Mouse (Mus musculus): ENCODE data around the gene Prex1. TPM values are rescaled to one million over a fixed set of nuclear protein-coding genes. Genes with fewer than 3 reads are reported as not detected.
"Not testable (repeated sequence)": the region's sequence is repeated elsewhere in the genome, so short reads cannot be mapped to it uniquely, and the experiment has no call there.

Prex1 gene
- polyA plus RNA-seq, 1 experiment from 2014 or later, result 9.6 TPM

- Histone ChIP-seq H3K9ac (no peak overlapping the region), H3K27ac (no peak overlapping the region), H3K4me3 (replicated peaks) (0 out of 2 replicates have a peak overlapping the region, but pooled peaks have one; percentile 9), H3K4me2 (replicated peaks) (peak overlapping the region; percentile 41), H3K27me3 (replicated peaks) (no peaks in the 10 kb centered on the region), H3K4me1 (replicated peaks) (no peaks in the 10 kb centered on the region), H3K36me3 (no peaks in the 10 kb centered on the region), H3K9me3 (no peaks in the 10 kb centered on the region)
- no peak for ATAC-seq
- 30% methylated on average over 15 of the region's 15 CpGs for WGBS
These were observed 21.9 kb upstream of the Prex1 start for GRCm38 (mm10) chr2:166735469-166736001.

GRCm38 (mm10) chr2:166732860-166733259, 19.2 kb upstream of the Prex1 start:
- 92% methylated on average over 2 of the region's 2 CpGs for WGBS
- ATAC-seq, result no peak

GRCm38 (mm10) chr2:166732146-166732545, 18.5 kb upstream of the Prex1 start:
- Histone ChIP-seq H3K4me2 (replicated peaks) (no peak overlapping the region), H3K27me3 (replicated peaks) (no peaks in the 10 kb centered on the region), H3K4me1 (replicated peaks) (0 out of 2 replicates have a peak, but pooled peaks cover 11% of the 10 kb centered on the region), H3K4me3 (replicated peaks) (no peak overlapping the region), H3K9me3 (no peaks in the 10 kb centered on the region), H3K36me3 (no peaks in the 10 kb centered on the region), H3K27ac (no peak overlapping the region), H3K9ac (no peak overlapping the region)
- ATAC-seq, result no peak
- WGBS, result 89% methylated on average over 4 of the region's 4 CpGs

More at GRCm38 (mm10) chr2:166732860-166733259, 19.2 kb upstream of the Prex1 start:
- no peak overlapping the region for H3K27ac ChIP-seq
- H3K27me3 ChIP-seq (replicated peaks), result no peaks in the 10 kb centered on the region
- 0 out of 2 replicates have a peak, but pooled peaks cover 11% of the 10 kb centered on the region for H3K4me1 ChIP-seq (replicated peaks)
- H3K9ac ChIP-seq, result no peak overlapping the region
- no peak overlapping the region for H3K4me3 ChIP-seq (replicated peaks)
- no peaks in the 10 kb centered on the region for H3K9me3 ChIP-seq
- H3K4me2 ChIP-seq (replicated peaks), result no peak overlapping the region
- H3K36me3 ChIP-seq, result no peaks in the 10 kb centered on the region

- WGBS, result 93% methylated on average over 1 of the region's 1 CpGs
These were observed 17.7 kb upstream of the Prex1 start for GRCm38 (mm10) chr2:166731102-166731883.

GRCm38 (mm10) chr2:166730567-166730915, 16.9 kb upstream of the Prex1 start:
- Histone ChIP-seq H3K36me3 (no peaks in the 10 kb centered on the region), H3K4me3 (replicated peaks) (no peak overlapping the region), H3K4me2 (replicated peaks) (no peak overlapping the region), H3K27me3 (replicated peaks) (no peaks in the 10 kb centered on the region), H3K4me1 (replicated peaks) (0 out of 2 replicates have a peak, but pooled peaks cover 11% of the 10 kb centered on the region), H3K9me3 (no peaks in the 10 kb centered on the region), H3K9ac (no peak overlapping the region), H3K27ac (peak overlapping the region; percentile 52; the same call in 1 of the 2 replicates)
- WGBS, result 64% methylated on average over 6 of the region's 6 CpGs
- no peak for ATAC-seq

More at GRCm38 (mm10) chr2:166731102-166731883, 17.7 kb upstream of the Prex1 start:
- not testable (repeated sequence) for H3K36me3 ChIP-seq; ATAC-seq; H3K4me3 ChIP-seq (replicated peaks); H3K9me3 ChIP-seq; H3K9ac ChIP-seq; H3K4me2 ChIP-seq (replicated peaks); H3K27ac ChIP-seq; H3K27me3 ChIP-seq (replicated peaks)
- 0 out of 2 replicates have a peak, but pooled peaks cover 11% of the 10 kb centered on the region for H3K4me1 ChIP-seq (replicated peaks)

GRCm38 (mm10) chr2:166729656-166730566, 16.3 kb upstream of the Prex1 start:
- Histone ChIP-seq H3K27me3 (replicated peaks) (no peaks in the 10 kb centered on the region), H3K4me2 (replicated peaks) (0 out of 2 replicates have a peak overlapping the region, but pooled peaks have one; percentile 5), H3K9ac (no peak overlapping the region), H3K4me1 (replicated peaks) (0 out of 2 replicates have a peak, but pooled peaks cover 11% of the 10 kb centered on the region), H3K4me3 (replicated peaks) (no peak overlapping the region), H3K36me3 (no peaks in the 10 kb centered on the region), H3K27ac (peak overlapping the region; percentile 52), H3K9me3 (no peaks in the 10 kb centered on the region)
- 27% methylated on average over 19 of the region's 19 CpGs for WGBS
- peak; percentile 40; the same call in 1 of the 2 replicates for ATAC-seq

GRCm38 (mm10) chr2:166729045-166729444, 15.4 kb upstream of the Prex1 start:
- H3K9me3 ChIP-seq, result no peaks in the 10 kb centered on the region
- ATAC-seq, result no peak
- 50% methylated on average over 3 of the region's 3 CpGs for WGBS
- no peak overlapping the region for H3K9ac ChIP-seq
- no peaks in the 10 kb centered on the region for H3K36me3 ChIP-seq
- H3K27me3 ChIP-seq (replicated peaks), result no peaks in the 10 kb centered on the region
- H3K4me3 ChIP-seq (replicated peaks), result no peak overlapping the region
- H3K4me2 ChIP-seq (replicated peaks), result no peak overlapping the region
- no peak overlapping the region for H3K27ac ChIP-seq
- 0 out of 2 replicates have a peak, but pooled peaks cover 11% of the 10 kb centered on the region for H3K4me1 ChIP-seq (replicated peaks)

GRCm38 (mm10) chr2:166728261-166728680, 14.6 kb upstream of the Prex1 start:
- Histone ChIP-seq H3K9ac (no peak overlapping the region), H3K4me2 (replicated peaks) (no peak overlapping the region; the same call in 1 of the 2 replicates), H3K27ac (no peak overlapping the region), H3K36me3 (no peaks in the 10 kb centered on the region), H3K4me3 (replicated peaks) (no peak overlapping the region), H3K9me3 (no peaks in the 10 kb centered on the region), H3K4me1 (replicated peaks) (0 out of 2 replicates have a peak, but pooled peaks cover 11% of the 10 kb centered on the region), H3K27me3 (replicated peaks) (no peaks in the 10 kb centered on the region)
- peak; percentile 40; the same call in 1 of the 2 replicates for ATAC-seq
- WGBS, result 41% methylated on average over 3 of the region's 3 CpGs

- 81% methylated on average over 10 of the region's 10 CpGs for WGBS
- no peaks in the 10 kb centered on the region for H3K36me3 ChIP-seq
- H3K4me1 ChIP-seq (replicated peaks), result 0 out of 2 replicates have a peak, but pooled peaks cover 11% of the 10 kb centered on the region
- ATAC-seq, result no peak
- H3K9me3 ChIP-seq, result no peaks in the 10 kb centered on the region
- H3K9ac ChIP-seq, result no peak overlapping the region
- H3K27ac ChIP-seq, result no peak overlapping the region
- H3K4me2 ChIP-seq (replicated peaks), result no peak overlapping the region
- no peaks in the 10 kb centered on the region for H3K27me3 ChIP-seq (replicated peaks)
- H3K4me3 ChIP-seq (replicated peaks), result no peak overlapping the region
These were observed 14.2 kb upstream of the Prex1 start for GRCm38 (mm10) chr2:166727790-166728189.

GRCm38 (mm10) chr2:166726891-166727290, 13.3 kb upstream of the Prex1 start:
- H3K9ac ChIP-seq, result no peak overlapping the region
- H3K4me2 ChIP-seq (replicated peaks), result no peak overlapping the region
- no peaks in the 10 kb centered on the region for H3K9me3 ChIP-seq
- WGBS, result 40% methylated on average over 6 of the region's 6 CpGs
- H3K4me1 ChIP-seq (replicated peaks), result 0 out of 2 replicates have a peak, but pooled peaks cover 11% of the 10 kb centered on the region
- H3K27me3 ChIP-seq (replicated peaks), result no peaks in the 10 kb centered on the region
- H3K4me3 ChIP-seq (replicated peaks), result no peak overlapping the region
- H3K36me3 ChIP-seq, result no peaks in the 10 kb centered on the region
- H3K27ac ChIP-seq, result no peak overlapping the region
- ATAC-seq, result no peak

GRCm38 (mm10) chr2:166720416-166720815, 6.8 kb upstream of the Prex1 start:
- Histone ChIP-seq H3K27ac (no peak overlapping the region), H3K9ac (no peak overlapping the region), H3K9me3 (no peaks in the 10 kb centered on the region), H3K36me3 (no peaks in the 10 kb centered on the region), H3K4me1 (replicated peaks) (no peaks in the 10 kb centered on the region), H3K4me2 (replicated peaks) (no peak overlapping the region), H3K27me3 (replicated peaks) (no peaks in the 10 kb centered on the region), H3K4me3 (replicated peaks) (no peak overlapping the region)
- no peak for ATAC-seq
- WGBS, result 73% methylated on average over 3 of the region's 3 CpGs

GRCm38 (mm10) chr2:166719930-166720305, 6.3 kb upstream of the Prex1 start:
- H3K9me3 ChIP-seq, result no peaks in the 10 kb centered on the region
- WGBS, result 61% methylated on average over 2 of the region's 2 CpGs
- H3K36me3 ChIP-seq, result no peaks in the 10 kb centered on the region
- no peaks in the 10 kb centered on the region for H3K27me3 ChIP-seq (replicated peaks)
- ATAC-seq, result no peak
- H3K4me1 ChIP-seq (replicated peaks), result no peaks in the 10 kb centered on the region
- H3K9ac ChIP-seq, result no peak overlapping the region
- H3K27ac ChIP-seq, result no peak overlapping the region
- H3K4me2 ChIP-seq (replicated peaks), result no peak overlapping the region
- H3K4me3 ChIP-seq (replicated peaks), result no peak overlapping the region

All from intestine, embryonic 15.5 days (tissue).